Mouse (Mus musculus) ES-E14 (cell line): ENCODE results near the gene Klhl30. TPM values are rescaled to one million over a fixed set of nuclear protein-coding genes. Genes with fewer than 3 reads are reported as not detected.

ENCODE experiments used
- DNase-seq: peaks from one replicate; pipeline ENCODE4 v3.0.0-alpha.2; 2013; ENCODE audit warnings: low read depth, low spot score
- H3K27ac ChIP-seq: 2 replicates; pipeline ENCODE4 v1.5.1; 2012; ENCODE audit warnings: low read depth, mild to moderate bottlenecking, low read length, moderate library complexity, mixed read lengths; ENCODE audit not compliant: poor library complexity, insufficient read depth, severe bottlenecking
- H3K36me3 ChIP-seq: 2 replicates; pipeline ENCODE4 v1.6.1; 2012; ENCODE audit warnings: mild to moderate bottlenecking, low read length, moderate library complexity, mixed read lengths; ENCODE audit not compliant: control insufficient read depth, poor library complexity, insufficient read depth, severe bottlenecking
- H3K4me1 ChIP-seq, 2 experiments: fragments of 150-350 bp in 1 of 2; sonication (generic) in 1 of 2; 2 replicates each; pipeline ENCODE4 v1.6.1; 2012; ENCODE audit warnings: low read length in 2 of 2, mild to moderate bottlenecking in 1 of 2, mixed read lengths in 1 of 2; ENCODE audit not compliant: control insufficient read depth in 2 of 2, insufficient read depth in 2 of 2, poor library complexity in 1 of 2
- H3K4me3 ChIP-seq, 2 experiments: fragments of 150-350 bp in 1 of 2; sonication (generic) in 1 of 2; 2 replicates each; pipeline ENCODE4 v1.5.1; 2012; ENCODE audit warnings: low read length in 2 of 2, low read depth in 1 of 2, mild to moderate bottlenecking in 1 of 2, mixed read lengths in 1 of 2; ENCODE audit not compliant: insufficient read depth in 1 of 2, poor library complexity in 1 of 2, severe bottlenecking in 1 of 2
- H3K9ac ChIP-seq: 2 replicates; pipeline ENCODE4 v1.6.1; 2012; ENCODE audit warnings: low read depth, mild to moderate bottlenecking, low read length, mixed read lengths; ENCODE audit not compliant: poor library complexity, insufficient read depth, severe bottlenecking
- H3K9me3 ChIP-seq: fragments of 150-350 bp; sonication (generic); 2 replicates; pipeline ENCODE4 v1.6.1; 2012; ENCODE audit warnings: low read depth, mild to moderate bottlenecking, low read length; ENCODE audit not compliant: control insufficient read depth, insufficient read depth
- CHD2 ChIP-seq: IDR thresholded peaks from 2 replicates; pipeline ENCODE4 v1.6.1; 2014; ENCODE audit warnings: mild to moderate bottlenecking, low read depth, low read length, inconsistent platforms
- HCFC1 ChIP-seq: IDR thresholded peaks from 2 replicates; pipeline ENCODE4 v1.6.1; 2012; ENCODE audit warnings: low read length, inconsistent platforms, borderline replicate concordance; ENCODE audit not compliant: insufficient read depth
- MAFK ChIP-seq: IDR thresholded peaks from 2 replicates; pipeline ENCODE4 v1.6.1; 2014; ENCODE audit warnings: mild to moderate bottlenecking, low read depth, low read length, inconsistent platforms; ENCODE audit not compliant: insufficient read depth
- ZC3H11A ChIP-seq: IDR thresholded peaks from 2 replicates; pipeline ENCODE4 v1.6.1; 2012; ENCODE audit warnings: low read depth, mild to moderate bottlenecking, inconsistent platforms, low read length, borderline replicate concordance
- ZNF384 ChIP-seq: IDR thresholded peaks from 2 replicates; pipeline ENCODE4 v1.6.1; 2012; ENCODE audit warnings: low read depth, low read length, inconsistent platforms
- in situ Hi-C, 2 experiments: fragments of 600-800 bp; cut with MboI; formaldehyde crosslinking; loops; one replicate each; pipeline ENCODE4 v1.15.1; 2025; ENCODE audit warnings: low sequenced_read_pairs in 2 of 2, inconsistent platforms in 1 of 2; ENCODE audit not compliant: unreplicated experiment in 2 of 2
- total RNA-seq: library from RNA; depleted of rRNA; stranded (reverse); fragments of 300-350 nt; gene quantifications from 2 replicates; pipeline ENCODE4 v1.2.3, GENCODE M21; 2012

Klhl30 gene
- total RNA-seq, 1 experiment, result 2.2 TPM

GRCm38 (mm10) chr1:91344001-91344400 is 6.8 kb upstream of the Klhl30 start:
- no peak overlapping the region for H3K4me3 ChIP-seq
- H3K27ac ChIP-seq, result no peak overlapping the region
- TF ChIP-seq ZNF384 (no peak), MAFK (no peak), ZC3H11A (no peak), CHD2 (no peak), HCFC1 (no peak)
- H3K9ac ChIP-seq, result no peak overlapping the region
- H3K36me3 ChIP-seq, result no peaks in the 10 kb centered on the region
- H3K9me3 ChIP-seq, result no peaks in the 10 kb centered on the region
- H3K4me1 ChIP-seq, result peaks cover 0 to 12% of the 10 kb centered on the region in 2 experiments; a peak in 1 of 4 replicates
- in situ Hi-C loops, result no loop called here
- DNase-seq, result no peak

DNA sequence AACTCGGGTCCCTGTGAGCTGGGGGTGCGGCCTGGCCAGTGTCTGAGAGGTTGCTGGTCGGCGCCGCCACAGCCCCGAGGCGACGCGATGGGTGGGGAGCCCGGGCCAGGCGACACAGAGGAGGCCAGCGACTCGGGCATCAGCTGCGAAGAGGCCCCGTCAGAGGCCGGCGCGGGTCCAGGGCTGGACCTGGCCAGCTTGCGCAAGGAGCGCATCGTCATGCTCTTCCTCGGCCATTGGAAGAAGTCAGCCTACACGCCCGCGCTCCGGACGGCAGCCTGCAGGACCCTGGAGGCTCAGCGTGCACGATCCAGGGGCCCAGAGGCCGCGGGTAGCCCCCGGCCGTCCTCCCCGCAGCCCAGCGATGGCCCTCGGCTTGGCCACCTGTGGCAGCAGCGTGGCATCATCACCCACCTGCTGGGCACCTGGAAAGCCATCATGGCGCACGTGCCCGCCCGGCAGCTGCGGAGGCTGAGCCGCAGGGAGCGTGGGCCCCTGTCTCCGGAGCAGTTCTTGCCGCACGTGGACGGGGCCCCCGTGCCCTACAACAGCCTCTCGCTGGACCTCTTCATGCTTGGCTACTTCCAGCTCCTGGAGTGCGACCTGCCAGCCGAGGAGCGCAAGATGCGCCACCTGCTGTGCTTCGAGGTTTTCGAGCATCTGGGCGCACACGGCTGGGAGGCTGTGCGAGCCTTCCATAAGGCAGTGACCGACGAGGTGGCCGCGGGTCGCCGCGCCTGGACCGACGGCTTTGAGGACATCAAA is 5.7 kb upstream of the Klhl30 start:
- TF ChIP-seq ZNF384 (no peak), ZC3H11A (no peak)
- H3K4me1 ChIP-seq, result peaks cover 0 to 12% of the 10 kb centered on the region in 2 experiments; a peak in 1 of 4 replicates
- H3K27ac ChIP-seq, result no peak overlapping the region
- peak overlapping the region; percentile 48 to 51; a peak in 3 of 4 replicates for H3K4me3 ChIP-seq
- no peak overlapping the region; the same call in 1 of the 2 replicates for H3K9ac ChIP-seq
- H3K9me3 ChIP-seq, result no peaks in the 10 kb centered on the region
- no peaks in the 10 kb centered on the region for H3K36me3 ChIP-seq
- in situ Hi-C loops, result no loop called here
- DNase-seq, result no peak

- Histone ChIP-seq H3K27ac (no peak overlapping the region), H3K9me3 (no peaks in the 10 kb centered on the region), H3K4me1 (peaks cover 0 to 12% of the 10 kb centered on the region in 2 experiments; a peak in 1 of 4 replicates), H3K36me3 (no peaks in the 10 kb centered on the region), H3K9ac (no peak overlapping the region), H3K4me3 (no peak overlapping the region)
- DNase-seq, result peak; percentile 51
- in situ Hi-C loops, result no loop called here
- TF ChIP-seq CHD2, result no peak
- peak; percentile 21; the same call in 1 of the 2 replicates for TF ChIP-seq ZC3H11A
These were observed 3.9 kb upstream of the Klhl30 start for GRCm38 (mm10) chr1:91346892-91347291.

DNA sequence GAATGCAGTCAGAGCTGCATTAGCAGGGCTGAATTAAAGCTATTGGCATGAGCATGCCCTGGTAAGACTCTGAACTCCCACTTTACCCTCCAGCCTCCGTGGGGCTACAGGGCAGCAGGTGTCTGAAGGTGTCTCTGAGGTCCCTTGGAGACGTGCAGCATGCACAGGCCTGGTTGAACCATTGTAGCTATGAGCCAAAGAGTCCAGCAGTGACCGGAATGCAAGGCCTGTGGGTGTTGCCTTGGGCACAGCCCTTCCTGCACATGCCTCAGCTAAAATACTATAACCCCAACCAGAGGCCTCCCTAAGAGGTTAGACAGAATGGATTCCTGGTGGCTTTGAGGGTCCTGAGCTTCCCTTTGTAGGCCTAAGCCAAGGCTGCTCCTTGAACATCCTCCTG is 433 bp downstream of the Klhl30 start:
- Histone ChIP-seq H3K36me3 (no peaks in the 10 kb centered on the region), H3K4me1 (no peaks in the 10 kb centered on the region), H3K9me3 (no peaks in the 10 kb centered on the region), H3K9ac (no peak overlapping the region), H3K4me3 (no peak overlapping the region), H3K27ac (no peak overlapping the region)
- in situ Hi-C loops, result no loop called here
- TF ChIP-seq ZC3H11A (no peak), ZNF384 (no peak), MAFK (no peak), CHD2 (no peak), HCFC1 (no peak)
- no peak for DNase-seq

GRCm38 (mm10) chr1:91352277-91352676 is 1.5 kb downstream of the Klhl30 start:
- no peaks in the 10 kb centered on the region for H3K9me3 ChIP-seq
- no peak overlapping the region for H3K27ac ChIP-seq
- H3K36me3 ChIP-seq, result no peaks in the 10 kb centered on the region
- in situ Hi-C loops, result no loop called here
- H3K4me3 ChIP-seq, result no peak overlapping the region
- H3K9ac ChIP-seq, result no peak overlapping the region
- H3K4me1 ChIP-seq, result no peaks in the 10 kb centered on the region
- no peak for DNase-seq
- TF ChIP-seq HCFC1 (no peak), ZNF384 (no peak), MAFK (no peak), CHD2 (no peak), ZC3H11A (no peak)
